Mouse (Mus musculus) testis, postnatal 10 days (tissue): ENCODE measurements around the gene Ascc2.
A peak's percentile ranks its signal among the peaks of the same experiment; 100 is the strongest.

ENCODE experiments used
- DNase-seq: peaks from one replicate; pipeline ENCODE4 v3.0.0; 2021; ENCODE audit warnings: low spot score

Gene Ascc2

DNA sequence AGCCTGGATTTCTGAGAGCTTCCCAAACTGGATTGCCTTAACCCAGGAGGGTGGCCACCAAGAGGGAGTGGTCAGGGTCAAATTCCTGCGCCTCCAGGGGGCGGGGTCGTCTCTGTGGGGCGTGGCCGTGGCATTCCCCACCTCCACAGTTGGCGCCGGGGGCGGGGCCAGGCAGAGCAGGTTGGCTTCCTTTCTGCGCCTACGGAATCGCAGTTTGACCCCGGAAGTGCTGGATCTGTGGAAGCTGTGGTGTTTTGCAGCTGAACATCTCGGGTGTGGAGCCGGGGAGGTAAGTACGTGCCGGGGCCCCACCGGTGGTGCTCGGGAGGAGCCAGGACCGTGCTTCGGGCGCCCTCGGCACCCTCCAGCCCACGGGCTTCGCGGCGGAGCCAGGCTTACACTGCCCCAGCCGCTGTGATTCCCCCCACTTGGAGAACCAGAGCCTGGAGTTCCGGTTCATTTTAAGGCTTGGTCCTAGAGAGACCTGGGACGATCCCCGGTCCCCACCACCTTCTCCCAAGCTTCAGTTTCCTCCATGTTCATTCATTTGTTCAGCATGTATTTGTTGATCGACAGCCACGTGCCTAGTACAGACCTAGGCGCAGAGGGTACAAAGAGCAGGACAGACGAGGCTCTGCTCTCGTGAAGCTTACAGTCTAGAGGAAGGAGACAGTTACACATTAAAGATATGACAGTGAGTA lies at the start of gene Ascc2:
TSS of gene Ascc2 (plus strand) at position 214 of the 701 bp plus-strand sequence.
- peak; percentile 99 for DNase-seq

DNA sequence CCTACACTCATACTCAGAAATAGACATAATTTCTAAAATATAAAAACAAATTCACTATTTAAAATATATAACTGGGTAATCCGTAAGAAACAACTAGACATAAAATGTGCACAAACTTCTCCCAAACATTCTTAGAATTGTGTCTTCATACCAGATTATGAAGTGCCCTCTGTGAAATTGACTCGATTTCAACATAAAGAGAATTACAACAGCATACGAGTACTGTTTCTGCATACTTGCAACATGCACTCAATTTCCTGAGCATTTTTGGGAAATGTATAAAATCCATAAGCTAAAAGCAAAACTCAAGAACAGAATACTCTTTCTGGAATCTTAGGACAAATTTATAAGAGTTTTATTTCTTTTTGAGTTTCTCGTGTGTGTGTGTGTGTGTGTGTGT lies 45.7 kb upstream of the Ascc2 start:
- no peak for DNase-seq

- no peak for DNase-seq
These were observed 44.1 kb upstream of the Ascc2 start for GRCm38 (mm10) chr11:4593491-4593848.

- no peak for DNase-seq
These were observed 43.5 kb upstream of the Ascc2 start for GRCm38 (mm10) chr11:4593849-4594607.

- DNase-seq, result peak; percentile 99
These were observed 42.7 kb upstream of the Ascc2 start, which contains the start of gene Mtmr3 for GRCm38 (mm10) chr11:4594608-4595500. Gene Mtmr3, minus strand, starts transcription at chr11:4594863.

GRCm38 (mm10) chr11:4598411-4598810 lies 39.1 kb upstream of the Ascc2 start:
- no peak for DNase-seq

DNA sequence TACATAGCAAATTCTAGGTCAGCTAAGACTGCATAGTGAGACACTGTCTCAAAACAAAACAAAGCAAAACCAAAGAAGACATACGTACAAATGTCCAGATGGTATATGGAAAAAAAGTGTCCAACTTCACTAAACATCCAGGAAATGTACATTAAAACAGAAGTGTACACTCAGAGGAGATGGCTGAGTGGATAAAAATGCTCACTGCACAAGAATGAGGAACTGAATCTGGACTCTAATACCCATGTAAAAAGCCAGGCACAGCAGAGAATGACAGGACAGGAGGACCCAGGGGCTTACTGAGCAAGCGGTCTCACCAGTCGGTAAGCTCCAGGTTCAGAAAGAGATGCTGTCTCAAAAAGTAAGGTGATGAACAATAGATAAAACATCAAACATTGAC lies 37.6 kb upstream of the Ascc2 start:
- no peak for DNase-seq

DNA sequence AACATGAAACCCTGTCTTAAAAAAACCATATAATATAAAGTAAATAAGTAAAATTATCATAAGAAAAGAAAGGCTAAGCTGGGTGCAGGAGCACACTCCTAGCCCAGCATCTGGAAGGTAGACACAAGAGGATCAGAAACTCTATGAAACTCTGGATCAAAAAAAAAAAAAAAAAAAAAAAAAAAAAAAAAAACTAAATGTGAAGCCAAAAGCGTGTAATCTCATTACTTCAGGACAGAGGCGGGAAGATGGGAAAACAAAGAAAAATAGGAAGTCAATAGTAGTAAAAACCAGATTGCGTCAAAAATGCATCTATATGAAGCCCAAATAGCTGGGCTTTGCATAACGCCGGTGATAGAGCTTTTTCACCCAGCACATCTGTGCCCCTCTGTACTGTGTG lies 35.7 kb upstream of the Ascc2 start:
- DNase-seq, result no peak

DNA sequence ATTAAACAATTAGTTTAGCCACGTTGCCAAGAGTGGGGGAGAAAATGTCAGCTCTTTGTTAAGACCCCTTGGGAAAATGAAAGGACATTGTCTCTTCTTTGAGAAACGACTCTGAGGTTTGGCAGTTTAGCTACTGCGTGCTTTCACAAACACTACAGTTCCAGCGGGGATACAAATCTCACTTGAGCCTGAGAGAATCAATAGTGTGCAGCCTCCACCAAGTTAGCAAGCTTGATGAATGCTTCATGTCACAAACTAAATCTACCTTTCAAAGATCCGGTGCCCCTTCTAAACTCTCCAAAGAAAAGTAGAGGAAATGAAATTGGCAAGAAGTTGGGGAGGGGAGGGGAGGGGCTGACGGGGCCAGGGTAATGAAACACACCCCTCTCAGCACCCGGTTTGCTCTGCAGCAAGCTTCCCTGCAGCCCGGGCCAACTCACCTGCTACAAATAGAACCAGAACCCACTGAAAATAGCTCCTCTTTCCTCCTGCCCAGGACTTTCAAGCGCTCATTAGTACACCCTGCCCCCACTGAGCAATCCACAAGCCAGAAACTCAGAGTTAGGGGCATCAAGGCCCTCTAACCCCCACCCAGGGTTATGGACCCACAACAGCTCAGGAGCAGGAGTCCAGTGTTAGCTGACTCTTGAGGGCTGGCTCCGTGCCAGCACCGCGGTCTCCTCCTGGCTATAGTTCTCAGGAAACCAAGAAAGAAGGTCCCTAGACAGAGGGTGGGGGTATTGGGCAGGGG lies 34.7 kb upstream of the Ascc2 start:
- DNase-seq, result peak; percentile 62

DNA sequence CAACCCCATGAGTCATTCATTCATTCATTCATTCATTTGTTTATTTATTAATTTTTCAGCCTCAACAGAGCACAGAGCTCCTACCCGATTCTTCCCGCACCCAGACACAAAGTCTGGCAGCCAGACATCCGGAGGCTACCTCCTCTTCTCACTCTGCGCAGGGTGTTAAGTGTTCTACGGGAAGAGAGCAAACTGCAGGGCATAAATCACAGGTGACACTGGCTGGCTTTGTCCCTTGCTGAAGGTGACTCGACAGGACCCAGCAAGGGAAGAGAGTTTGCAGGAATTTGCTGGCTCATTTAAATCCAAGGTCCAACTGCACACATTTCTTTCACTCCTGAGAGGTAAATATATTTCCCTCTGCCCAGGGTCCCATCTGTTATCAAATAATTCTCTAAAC lies 33.1 kb upstream of the Ascc2 start:
- DNase-seq, result no peak

- DNase-seq, result peak; percentile 59
These were observed 32.1 kb upstream of the Ascc2 start for GRCm38 (mm10) chr11:4605414-4605813.

- DNase-seq, result no peak
These were observed 31.0 kb upstream of the Ascc2 start for GRCm38 (mm10) chr11:4606541-4606940.

GRCm38 (mm10) chr11:4611904-4612303 lies 25.6 kb upstream of the Ascc2 start:
- no peak for DNase-seq

- no peak for DNase-seq
These were observed 17.5 kb upstream of the Ascc2 start, which contains the start of gene Gm11032 for GRCm38 (mm10) chr11:4620017-4620485. Gene Gm11032, plus strand, starts transcription at chr11:4620067.

DNA sequence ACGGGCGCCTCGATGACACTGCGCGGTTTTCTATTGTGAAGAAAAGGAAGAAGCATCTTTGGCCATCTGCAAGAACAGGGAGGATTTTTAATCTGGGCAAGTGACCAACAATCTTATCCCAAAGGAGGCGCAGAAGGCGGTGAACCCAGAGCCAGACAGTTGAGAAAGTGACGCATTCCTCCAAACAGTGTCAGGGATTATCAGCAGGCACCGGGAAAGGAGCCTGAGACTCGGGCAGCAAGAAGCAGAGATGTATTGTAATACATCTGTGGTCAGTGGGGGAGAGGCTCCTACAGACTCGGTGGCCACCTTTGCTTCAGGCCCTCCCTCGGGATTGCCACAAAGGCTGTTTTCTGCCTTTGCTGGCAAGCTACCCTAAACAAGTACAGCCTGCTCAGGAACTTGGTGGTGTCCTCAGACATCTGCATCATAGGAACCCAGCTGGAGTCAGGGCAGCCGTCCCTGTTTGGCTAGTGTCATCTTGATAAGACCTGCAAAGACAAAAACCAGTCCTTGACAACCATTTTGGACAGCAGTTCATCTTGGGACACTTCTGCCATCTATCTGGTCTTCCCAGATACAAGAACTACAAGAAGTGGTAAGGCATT lies 16.9 kb upstream of the Ascc2 start:
- DNase-seq, result peak; percentile 65

DNA sequence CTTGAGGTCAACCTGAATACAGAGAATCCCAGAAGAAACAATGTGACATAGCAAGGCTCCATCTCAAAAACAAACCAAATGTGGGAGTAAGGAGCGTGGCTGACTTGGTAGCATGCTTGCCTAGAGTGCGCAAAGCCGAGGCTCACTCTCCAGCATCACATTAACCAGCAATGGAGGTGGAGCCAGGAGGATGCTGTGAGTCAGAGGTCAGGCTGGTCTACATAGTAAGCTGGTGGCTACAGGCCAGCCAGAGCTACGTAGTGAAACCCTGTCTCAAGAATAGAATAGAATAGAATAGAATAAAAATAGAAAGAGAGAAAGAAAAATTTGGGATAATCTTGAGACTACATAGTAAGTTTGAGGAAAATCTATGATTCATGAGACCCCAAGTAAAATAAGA lies 15.7 kb upstream of the Ascc2 start:
- no peak for DNase-seq

DNA sequence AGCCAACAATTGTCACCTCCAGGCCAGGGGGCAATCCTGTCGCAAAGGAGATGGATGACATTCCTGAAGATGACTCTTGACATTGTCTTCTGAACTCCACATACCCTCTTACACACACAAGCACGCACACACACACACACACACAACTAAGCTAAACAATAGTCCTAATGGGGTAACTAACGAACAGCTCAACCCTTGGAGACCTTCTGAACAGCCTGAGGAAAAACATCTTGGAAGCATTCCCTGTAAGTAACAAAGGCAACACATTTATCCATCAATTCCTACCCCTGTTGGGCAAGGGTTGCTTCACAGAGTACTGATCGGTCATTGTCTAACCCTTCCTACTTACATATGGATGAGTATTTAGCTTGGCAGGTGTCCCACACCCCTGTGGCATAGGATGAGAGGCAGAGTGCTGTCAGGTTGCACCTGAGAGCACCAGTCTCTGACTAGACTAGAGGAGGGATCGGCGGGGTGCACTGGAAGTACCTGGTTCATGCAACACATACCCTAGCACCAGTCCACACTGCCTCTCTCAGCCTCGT lies 15.0 kb upstream of the Ascc2 start:
- no peak for DNase-seq

- no peak for DNase-seq
These were observed 14.6 kb upstream of the Ascc2 start for GRCm38 (mm10) chr11:4622997-4623396.

DNA sequence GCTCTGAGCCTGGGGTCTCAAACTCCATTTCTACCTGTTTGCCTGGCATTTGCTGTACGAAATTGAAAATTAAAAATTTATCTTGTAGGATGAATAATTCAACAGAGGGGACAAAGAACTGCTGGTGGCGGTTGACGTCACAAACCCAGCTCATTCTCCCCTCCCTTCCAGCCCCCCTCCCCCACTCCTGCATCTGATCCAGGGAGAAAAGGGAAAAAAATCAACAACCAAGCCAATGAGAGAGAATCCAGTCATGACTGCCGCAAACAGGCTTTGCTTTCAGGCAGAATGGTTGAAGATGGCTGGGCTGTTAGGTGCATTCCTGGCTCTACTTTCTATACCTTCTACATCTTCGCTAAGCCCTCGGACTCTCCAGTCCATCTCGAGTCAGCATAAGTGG lies 11.6 kb upstream of the Ascc2 start:
- DNase-seq, result no peak

DNA sequence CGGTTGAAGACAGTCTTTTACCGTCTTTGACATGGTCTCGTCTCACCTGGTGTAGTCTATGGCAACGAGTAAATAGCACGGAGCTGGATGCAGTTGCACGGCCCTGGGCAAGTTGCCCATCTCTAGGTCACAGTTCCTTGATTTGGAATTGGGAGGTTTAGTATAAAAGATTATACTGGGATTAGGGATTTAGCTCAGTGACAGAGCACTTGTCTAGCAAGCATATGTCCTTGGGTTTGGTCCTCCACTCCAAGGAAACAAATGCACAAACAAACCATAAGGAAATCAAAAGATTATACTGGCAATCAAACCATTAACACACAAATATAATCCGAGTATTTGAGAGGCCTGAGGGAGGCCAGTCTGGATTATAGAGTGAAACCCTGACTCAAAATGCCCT lies 9.9 kb upstream of the Ascc2 start:
- DNase-seq, result no peak

DNA sequence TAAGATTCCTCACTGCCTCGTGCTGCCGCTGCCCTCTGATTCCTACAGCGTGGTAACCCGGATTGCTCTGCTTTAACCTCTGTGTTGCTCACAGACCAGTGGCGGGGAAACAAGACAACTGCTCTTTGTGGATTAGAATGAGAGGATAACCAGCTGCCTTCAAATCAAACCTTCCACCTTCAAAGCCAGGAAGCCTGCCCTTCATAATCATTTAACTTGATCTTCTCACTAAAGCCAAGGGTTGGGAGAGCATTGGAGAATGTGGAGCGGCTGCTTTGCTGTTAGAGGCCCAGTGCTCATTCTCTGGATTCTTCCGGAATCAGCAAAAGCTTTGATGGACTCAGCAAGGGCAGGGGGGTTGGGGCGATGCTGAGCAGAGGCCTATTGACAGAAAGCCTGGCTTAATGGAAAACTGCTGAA lies 7.7 kb upstream of the Ascc2 start:
- no peak for DNase-seq
